Mouse (Mus musculus): ENCODE results near the gene Pigf. TPM values are rescaled to one million over a fixed set of nuclear protein-coding genes. Genes with fewer than 3 reads are reported as not detected.
A peak's percentile ranks its signal among the peaks of the same experiment; 100 is the strongest.

Pigf gene
- polyA plus RNA-seq, 1 experiment from 2014 or later = 30.5 TPM

DNA sequence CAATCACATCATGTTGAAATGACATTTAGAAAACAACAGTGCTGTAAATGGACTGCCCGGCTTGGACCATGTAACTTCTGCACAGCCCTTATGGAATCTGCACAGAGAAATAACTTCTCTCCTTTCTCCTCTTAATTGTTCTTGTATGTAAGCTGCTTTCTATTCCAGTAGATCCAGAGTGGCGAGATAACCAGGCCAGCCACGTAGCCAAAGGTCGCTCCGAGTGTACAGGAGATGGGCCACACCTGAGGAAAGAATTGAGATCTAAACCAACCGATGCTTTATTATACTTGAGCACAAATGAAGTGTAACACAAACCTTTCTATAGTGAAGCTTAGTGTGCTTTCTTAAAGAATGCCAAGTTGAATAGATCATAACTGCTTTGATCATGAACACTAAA, 27.9 kb downstream of the Pigf start:
- Histone ChIP-seq H3K4me2 (ENCODE audit: low read depth, low read length) (no peak overlapping the region), H3K36me3 (ENCODE audit: control insufficient read depth, insufficient read depth, low read length) (peaks cover 7% of the 10 kb centered on the region), H3K27ac (ENCODE audit: low read length) (no peak overlapping the region), H3K4me3 (ENCODE audit: low read length) (no peak overlapping the region), H3K4me1 (replicated peaks; ENCODE audit: control insufficient read depth, insufficient read depth, low read length) (no peaks in the 10 kb centered on the region), H3K9me3 (ENCODE audit: control insufficient read depth, low read length) (no peaks in the 10 kb centered on the region), H3K27me3 (ENCODE audit: control insufficient read depth, insufficient read depth, low read depth, low read length) (no peaks in the 10 kb centered on the region), H3K9ac (ENCODE audit: low read length) (no peak overlapping the region)
- WGBS = 83% methylated on average over 6 of the region's 6 CpGs
- no peak for ATAC-seq (ENCODE audit: low read depth)

DNA sequence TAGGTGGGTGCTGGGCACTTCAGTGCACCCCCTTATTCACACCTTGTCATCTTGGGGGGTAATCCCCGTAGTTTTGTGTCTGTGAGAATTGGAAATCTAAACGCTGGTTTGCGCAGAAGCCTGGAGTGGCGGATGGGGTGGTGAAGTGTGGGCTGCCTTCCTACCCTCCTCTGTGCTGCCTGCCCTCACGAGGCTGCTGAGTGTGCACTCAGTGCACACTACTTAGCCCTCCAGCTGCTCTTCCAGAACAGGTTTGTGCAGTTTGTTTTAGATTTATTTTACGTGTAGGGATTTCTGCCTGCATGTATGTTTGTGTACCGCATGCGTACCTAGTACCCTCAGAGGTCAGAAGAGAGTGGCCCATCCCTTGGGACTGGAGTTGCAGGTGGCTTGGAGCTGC, 33.9 kb downstream of the Pigf start:
- Histone ChIP-seq H3K9ac (ENCODE audit: low read length) (no peak overlapping the region), H3K4me1 (replicated peaks; ENCODE audit: control insufficient read depth, insufficient read depth, low read length) (no peaks in the 10 kb centered on the region)

DNA sequence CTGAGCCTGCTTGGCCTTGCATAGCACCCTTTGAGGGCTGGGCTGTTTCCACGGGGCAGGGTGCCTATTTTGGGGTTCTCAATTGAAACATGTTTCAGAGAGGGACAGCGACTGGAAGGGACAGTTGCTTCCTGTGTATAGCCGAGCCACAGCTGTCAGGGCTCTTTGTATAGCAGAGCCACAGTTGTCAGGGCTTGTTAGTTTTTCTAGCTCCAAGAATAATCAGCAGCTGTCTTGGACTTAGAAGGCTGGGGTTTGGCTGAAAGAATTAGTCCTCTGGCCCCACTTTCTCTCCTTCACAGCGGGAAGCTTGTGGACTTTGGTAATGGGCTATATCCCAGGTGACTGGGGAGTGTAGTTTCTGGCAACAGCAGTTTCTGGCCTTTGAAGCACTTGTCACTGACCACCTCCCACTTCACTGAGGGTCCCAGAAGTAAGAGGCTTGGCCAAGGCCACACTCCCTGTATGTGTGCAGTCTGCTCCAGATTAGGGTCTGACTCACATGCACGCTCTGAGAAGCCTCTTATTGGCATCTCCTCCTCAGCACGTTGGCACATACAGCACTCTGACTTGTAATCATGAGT, 36.5 kb downstream of the Pigf start:
- ATAC-seq (ENCODE audit: low read depth) = peak; percentile 24; the same call in 1 of the 2 replicates
- no peak overlapping the region for H3K9ac ChIP-seq (ENCODE audit: low read length)
- H3K4me1 ChIP-seq (replicated peaks; ENCODE audit: control insufficient read depth, insufficient read depth, low read length) = no peaks in the 10 kb centered on the region; the same call in 1 of the 2 replicates
- no peaks in the 10 kb centered on the region for H3K9me3 ChIP-seq (ENCODE audit: control insufficient read depth, low read length)
- H3K27ac ChIP-seq (ENCODE audit: low read length) = no peak overlapping the region
- no peaks in the 10 kb centered on the region for H3K27me3 ChIP-seq (ENCODE audit: control insufficient read depth, insufficient read depth, low read depth, low read length)
- 65% methylated on average over 6 of the region's 6 CpGs for WGBS
- no peak overlapping the region for H3K4me3 ChIP-seq (ENCODE audit: low read length)
- H3K36me3 ChIP-seq (ENCODE audit: control insufficient read depth, insufficient read depth, low read length) = no peaks in the 10 kb centered on the region
- no peak overlapping the region for H3K4me2 ChIP-seq (ENCODE audit: low read depth, low read length)

More for the DNA sequence above, 33.9 kb downstream of the Pigf start:
- WGBS = 69% methylated on average over 8 of the region's 8 CpGs
- Histone ChIP-seq H3K27ac (ENCODE audit: low read length) (no peak overlapping the region), H3K4me2 (ENCODE audit: low read depth, low read length) (no peak overlapping the region), H3K36me3 (ENCODE audit: control insufficient read depth, insufficient read depth, low read length) (no peaks in the 10 kb centered on the region), H3K4me3 (ENCODE audit: low read length) (no peak overlapping the region), H3K9me3 (ENCODE audit: control insufficient read depth, low read length) (no peaks in the 10 kb centered on the region), H3K27me3 (ENCODE audit: control insufficient read depth, insufficient read depth, low read depth, low read length) (no peaks in the 10 kb centered on the region)
- peak; percentile 67 for ATAC-seq (ENCODE audit: low read depth)

DNA sequence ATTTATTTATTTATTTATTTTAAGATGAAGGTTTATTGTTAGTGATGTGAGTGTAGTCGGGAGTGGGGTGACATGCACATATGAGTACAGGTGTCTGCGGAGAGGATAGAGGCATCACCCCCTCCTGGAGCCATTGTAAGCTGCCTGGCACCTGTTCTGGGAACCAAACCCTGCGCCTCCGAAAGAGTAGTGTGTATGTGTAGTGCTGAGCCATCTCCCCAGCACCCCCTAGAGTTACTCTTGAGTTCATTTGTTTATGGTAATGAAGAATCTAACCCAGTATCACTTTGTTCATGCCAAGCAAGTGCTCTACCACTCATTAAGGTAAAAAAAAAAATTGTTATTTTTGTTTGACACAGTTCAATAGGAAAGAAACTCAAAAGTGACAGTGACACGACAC, 37.0 kb downstream of the Pigf start:
- ATAC-seq (ENCODE audit: low read depth) = no peak
- no peaks in the 10 kb centered on the region; the same call in 1 of the 2 replicates for H3K4me1 ChIP-seq (replicated peaks; ENCODE audit: control insufficient read depth, insufficient read depth, low read length)
- no peak overlapping the region for H3K9ac ChIP-seq (ENCODE audit: low read length)
- no peaks in the 10 kb centered on the region for H3K9me3 ChIP-seq (ENCODE audit: control insufficient read depth, low read length)
- no peak overlapping the region for H3K4me2 ChIP-seq (ENCODE audit: low read depth, low read length)
- H3K4me3 ChIP-seq (ENCODE audit: low read length) = no peak overlapping the region
- no peaks in the 10 kb centered on the region for H3K36me3 ChIP-seq (ENCODE audit: control insufficient read depth, insufficient read depth, low read length)
- no peaks in the 10 kb centered on the region for H3K27me3 ChIP-seq (ENCODE audit: control insufficient read depth, insufficient read depth, low read depth, low read length)
- no peak overlapping the region for H3K27ac ChIP-seq (ENCODE audit: low read length)
- 80% methylated on average over 5 of the region's 5 CpGs for WGBS

- no peak for ATAC-seq (ENCODE audit: low read depth)
- no peaks in the 10 kb centered on the region for H3K36me3 ChIP-seq (ENCODE audit: control insufficient read depth, insufficient read depth, low read length)
- no peak overlapping the region for H3K4me2 ChIP-seq (ENCODE audit: low read depth, low read length)
- H3K9me3 ChIP-seq (ENCODE audit: control insufficient read depth, low read length) = no peaks in the 10 kb centered on the region
- H3K4me3 ChIP-seq (ENCODE audit: low read length) = no peak overlapping the region
- no peaks in the 10 kb centered on the region for H3K27me3 ChIP-seq (ENCODE audit: control insufficient read depth, insufficient read depth, low read depth, low read length)
- H3K4me1 ChIP-seq (replicated peaks; ENCODE audit: control insufficient read depth, insufficient read depth, low read length) = no peaks in the 10 kb centered on the region; the same call in 1 of the 2 replicates
- no peak overlapping the region for H3K9ac ChIP-seq (ENCODE audit: low read length)
- WGBS = 59% methylated on average over 17 of the region's 17 CpGs
- no peak overlapping the region for H3K27ac ChIP-seq (ENCODE audit: low read length)
These were observed 38.6 kb downstream of the Pigf start for GRCm38 (mm10) chr17:86986449-86987138.

GRCm38 (mm10) chr17:86982497-86982896, 42.7 kb downstream of the Pigf start:
- H3K9ac ChIP-seq (ENCODE audit: low read length) = no peak overlapping the region
- no peaks in the 10 kb centered on the region for H3K9me3 ChIP-seq (ENCODE audit: control insufficient read depth, low read length)
- H3K4me1 ChIP-seq (replicated peaks; ENCODE audit: control insufficient read depth, insufficient read depth, low read length) = no peaks in the 10 kb centered on the region; the same call in 1 of the 2 replicates
- no peak for ATAC-seq (ENCODE audit: low read depth)
- H3K4me2 ChIP-seq (ENCODE audit: low read depth, low read length) = no peak overlapping the region
- H3K36me3 ChIP-seq (ENCODE audit: control insufficient read depth, insufficient read depth, low read length) = no peaks in the 10 kb centered on the region
- H3K4me3 ChIP-seq (ENCODE audit: low read length) = no peak overlapping the region
- WGBS = 66% methylated on average over 9 of the region's 9 CpGs
- H3K27ac ChIP-seq (ENCODE audit: low read length) = no peak overlapping the region
- no peaks in the 10 kb centered on the region for H3K27me3 ChIP-seq (ENCODE audit: control insufficient read depth, insufficient read depth, low read depth, low read length)

GRCm38 (mm10) chr17:86981701-86982100, 43.5 kb downstream of the Pigf start:
- H3K27me3 ChIP-seq (ENCODE audit: control insufficient read depth, insufficient read depth, low read depth, low read length) = no peaks in the 10 kb centered on the region
- no peak for ATAC-seq (ENCODE audit: low read depth)
- H3K9ac ChIP-seq (ENCODE audit: low read length) = no peak overlapping the region
- H3K4me2 ChIP-seq (ENCODE audit: low read depth, low read length) = no peak overlapping the region
- no peak overlapping the region for H3K4me3 ChIP-seq (ENCODE audit: low read length)
- H3K4me1 ChIP-seq (replicated peaks; ENCODE audit: control insufficient read depth, insufficient read depth, low read length) = no peaks in the 10 kb centered on the region; the same call in 1 of the 2 replicates
- no peaks in the 10 kb centered on the region for H3K9me3 ChIP-seq (ENCODE audit: control insufficient read depth, low read length)
- 95% methylated on average over 2 of the region's 2 CpGs for WGBS
- H3K36me3 ChIP-seq (ENCODE audit: control insufficient read depth, insufficient read depth, low read length) = no peaks in the 10 kb centered on the region
- no peak overlapping the region for H3K27ac ChIP-seq (ENCODE audit: low read length)

DNA sequence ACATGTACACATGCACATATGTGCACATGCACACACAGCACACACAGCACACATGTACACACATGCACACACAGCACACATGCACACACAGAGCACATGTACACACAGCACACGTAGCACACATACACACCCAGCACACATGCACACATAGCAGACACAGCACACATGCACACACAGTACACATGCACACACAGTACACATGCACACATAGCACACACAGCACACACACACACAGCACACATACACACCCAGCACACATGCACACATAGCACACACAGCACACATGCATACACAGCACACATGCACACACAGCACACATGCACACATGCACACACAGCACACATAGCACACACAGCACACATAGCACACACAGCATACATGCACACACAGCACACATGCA, 44.0 kb downstream of the Pigf start:
- 95% methylated on average over 1 of the region's 1 CpGs for WGBS
- H3K4me2 ChIP-seq (ENCODE audit: low read depth, low read length) = no peak overlapping the region
- no peaks in the 10 kb centered on the region for H3K9me3 ChIP-seq (ENCODE audit: control insufficient read depth, low read length)
- no peak overlapping the region for H3K4me3 ChIP-seq (ENCODE audit: low read length)
- H3K27me3 ChIP-seq (ENCODE audit: control insufficient read depth, insufficient read depth, low read depth, low read length) = no peaks in the 10 kb centered on the region
- no peak overlapping the region for H3K9ac ChIP-seq (ENCODE audit: low read length)
- ATAC-seq (ENCODE audit: low read depth) = no peak
- H3K4me1 ChIP-seq (replicated peaks; ENCODE audit: control insufficient read depth, insufficient read depth, low read length) = no peaks in the 10 kb centered on the region; the same call in 1 of the 2 replicates
- no peak overlapping the region for H3K27ac ChIP-seq (ENCODE audit: low read length)
- H3K36me3 ChIP-seq (ENCODE audit: control insufficient read depth, insufficient read depth, low read length) = no peaks in the 10 kb centered on the region

DNA sequence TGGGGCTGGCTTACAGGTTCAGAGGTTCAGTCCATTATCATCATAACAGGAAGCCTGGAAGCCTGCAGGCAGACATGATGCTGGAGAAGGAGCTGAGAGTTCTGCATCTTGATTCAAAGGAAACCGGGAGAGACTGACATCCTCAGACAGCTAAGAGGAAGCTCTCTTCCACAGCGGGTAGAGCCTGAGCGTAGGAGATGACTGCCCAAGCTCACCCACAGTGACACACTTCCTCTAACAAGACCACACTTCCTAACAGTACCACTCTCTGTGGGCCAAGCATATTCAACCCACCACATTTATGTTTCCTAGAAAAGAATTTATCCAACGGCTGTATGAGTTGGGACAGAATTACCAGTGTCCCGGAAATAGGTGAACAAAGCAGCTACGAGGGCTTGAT, 46.7 kb downstream of the Pigf start:
- no peak for ATAC-seq (ENCODE audit: low read depth)
- no peaks in the 10 kb centered on the region for H3K9me3 ChIP-seq (ENCODE audit: control insufficient read depth, low read length)
- no peak overlapping the region for H3K4me3 ChIP-seq (ENCODE audit: low read length)
- H3K4me2 ChIP-seq (ENCODE audit: low read depth, low read length) = no peak overlapping the region
- no peaks in the 10 kb centered on the region for H3K27me3 ChIP-seq (ENCODE audit: control insufficient read depth, insufficient read depth, low read depth, low read length)
- 72% methylated on average over 6 of the region's 6 CpGs for WGBS
- H3K36me3 ChIP-seq (ENCODE audit: control insufficient read depth, insufficient read depth, low read length) = no peaks in the 10 kb centered on the region; the same call in 1 of the 2 replicates
- no peak overlapping the region for H3K9ac ChIP-seq (ENCODE audit: low read length)
- H3K4me1 ChIP-seq (replicated peaks; ENCODE audit: control insufficient read depth, insufficient read depth, low read length) = no peaks in the 10 kb centered on the region
- no peak overlapping the region for H3K27ac ChIP-seq (ENCODE audit: low read length)

All from lung, embryonic 16.5 days (tissue).